Mouse (Mus musculus) MEL (cell line): ENCODE measurements around the gene Macrod2.

Source experiments
- CHD1 ChIP-seq: IDR thresholded peaks from 2 replicates; pipeline ENCODE4 v1.6.1; 2012; ENCODE audit warnings: low read depth, mild to moderate bottlenecking, inconsistent platforms, low read length, improper control_type of control experiment
- CTCF ChIP-seq, 3 experiments: IDR thresholded peaks in 2 of 3; conservative IDR thresholded peaks in 1 of 3; 2 replicates each; pipeline ENCODE4 v1.5.1; 2011 to 2012; ENCODE audit warnings: low read length in 3 of 3, low read depth in 2 of 3, mild to moderate bottlenecking in 2 of 3, improper control_type of control experiment in 1 of 3, inconsistent platforms in 1 of 3, mixed read lengths in 1 of 3, moderate library complexity in 1 of 3; ENCODE audit not compliant: control insufficient read depth in 1 of 3, insufficient read depth in 1 of 3, poor library complexity in 1 of 3, severe bottlenecking in 1 of 3
- EP300 ChIP-seq, 2 experiments: IDR thresholded peaks; 2 replicates each; pipeline ENCODE4 v1.6.1; 2011; ENCODE audit warnings: improper control_type of control experiment in 2 of 2, low read length in 2 of 2, low read depth in 1 of 2, mild to moderate bottlenecking in 1 of 2
- KAT2A ChIP-seq: conservative IDR thresholded peaks from 2 replicates; pipeline ENCODE4 v1.6.1; 2012; ENCODE audit warnings: low read depth, low read length, improper control_type of control experiment, inconsistent platforms
- NELFE ChIP-seq: IDR thresholded peaks from 2 replicates; pipeline ENCODE4 v1.6.1; 2011; ENCODE audit warnings: low read depth, low read length, improper control_type of control experiment
- POLR2A ChIP-seq, 2 experiments: IDR thresholded peaks; 2 replicates each; pipeline ENCODE4 v1.6.1; 2011 to 2012; ENCODE audit warnings: low read length in 2 of 2, mild to moderate bottlenecking in 2 of 2, control low read depth in 1 of 2, improper control_type of control experiment in 1 of 2, low read depth in 1 of 2, moderate library complexity in 1 of 2; ENCODE audit not compliant: control insufficient read depth in 1 of 2, insufficient read depth in 1 of 2, poor library complexity in 1 of 2
- RAD21 ChIP-seq: IDR thresholded peaks from 2 replicates; pipeline ENCODE4 v1.6.1; 2011; ENCODE audit warnings: mild to moderate bottlenecking, low read depth, low read length, improper control_type of control experiment
- RCOR1 ChIP-seq: IDR thresholded peaks from 2 replicates; pipeline ENCODE4 v1.6.1; 2012; ENCODE audit warnings: low read depth, mild to moderate bottlenecking, inconsistent platforms, low read length, improper control_type of control experiment
- TAL1 ChIP-seq: IDR thresholded peaks from 2 replicates; pipeline ENCODE4 v1.6.1; 2012; ENCODE audit warnings: mild to moderate bottlenecking, inconsistent platforms, low read length, moderate library complexity, mixed read lengths

DNA sequence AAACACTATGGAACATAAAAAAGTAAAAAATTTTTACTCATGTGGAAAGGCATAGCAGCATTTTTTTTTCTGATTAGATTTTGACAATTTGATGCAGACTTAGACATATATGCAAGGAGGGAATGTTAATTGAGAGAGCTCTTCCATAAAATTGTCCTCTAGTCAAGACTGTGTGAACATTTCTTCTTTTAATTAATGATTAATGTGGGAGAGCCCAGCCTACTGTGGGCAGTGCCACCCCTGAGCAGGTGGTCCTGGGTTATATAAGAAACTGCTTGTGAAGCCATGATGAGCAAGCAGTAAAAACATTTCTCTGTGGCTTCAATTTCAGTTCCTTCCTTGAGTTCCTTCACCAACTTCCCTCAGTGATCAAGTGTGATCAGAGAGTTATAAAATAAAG, 730.5 kb downstream of the Macrod2 start:
- TF ChIP-seq TAL1 (no peak), RCOR1 (no peak), KAT2A (no peak), EP300 (IDR thresholded peaks at IDR 0.05; ENCODE audit: low read depth in 1 of 2, low read length in 2 of 2) (no peak), CTCF (IDR thresholded peaks at IDR 0.05 in 2 of 3, conservative IDR thresholded peaks at IDR 0.05 in 1 of 3; ENCODE audit: control insufficient read depth in 1 of 3, insufficient read depth in 1 of 3, low read depth in 2 of 3, low read length in 3 of 3, poor library complexity in 1 of 3, severe bottlenecking in 1 of 3) (no peak), POLR2A (IDR thresholded peaks at IDR 0.05; ENCODE audit: control insufficient read depth in 1 of 2, insufficient read depth in 1 of 2, low read depth in 1 of 2, low read length in 2 of 2, poor library complexity in 1 of 2) (no peak), NELFE (no peak), CHD1 (no peak), RAD21 (no peak)
